Mouse (Mus musculus) forebrain, embryonic 14.5 days (tissue): ENCODE results near the gene Fzd10. TPM values are rescaled to one million over a fixed set of nuclear protein-coding genes. Genes with fewer than 3 reads are reported as not detected.

ENCODE experiments used
- ATAC-seq: fragments of 200-750 bp; cut with Nextera tagmentation; 2 replicates; pipeline ENCODE4 v1.8.0; 2017; ENCODE audit warnings: mild to moderate bottlenecking, moderate library complexity
- DNase-seq: peaks from one replicate; pipeline ENCODE4 v3.0.0-alpha.2; 2015; ENCODE audit warnings: low spot score
- H3K27ac ChIP-seq: fragments of 300-500 bp; sonication (generic); 2 replicates; pipeline ENCODE4 v1.5.1; 2014; ENCODE audit warnings: low read depth, mild to moderate bottlenecking, control low read depth, low read length, moderate library complexity
- H3K27me3 ChIP-seq: fragments of 300-500 bp; sonication (generic); replicated peaks from 2 replicates; pipeline ENCODE4 v1.6.1; 2014; ENCODE audit warnings: low read length, control low read depth, mixed read lengths; ENCODE audit not compliant: control insufficient read depth, insufficient read depth
- H3K36me3 ChIP-seq: fragments of 300-500 bp; sonication (generic); 2 replicates; pipeline ENCODE4 v1.6.1; 2014; ENCODE audit warnings: low read length, control low read depth; ENCODE audit not compliant: control insufficient read depth, insufficient read depth
- H3K4me1 ChIP-seq: fragments of 300-500 bp; sonication (generic); 2 replicates; pipeline ENCODE4 v1.6.1; 2014; ENCODE audit warnings: antibody characterized with exemption, low read length, control low read depth; ENCODE audit not compliant: control insufficient read depth, insufficient read depth
- H3K4me2 ChIP-seq: fragments of 300-500 bp; sonication (generic); 2 replicates; pipeline ENCODE4 v1.6.1; 2014; ENCODE audit warnings: mild to moderate bottlenecking, control low read depth, low read length
- H3K4me3 ChIP-seq: fragments of 300-500 bp; sonication (generic); 2 replicates; pipeline ENCODE4 v1.5.1; 2014; ENCODE audit warnings: low read depth, low read length, control low read depth
- H3K9ac ChIP-seq: fragments of 300-500 bp; sonication (generic); 2 replicates; pipeline ENCODE4 v1.6.1; 2014; ENCODE audit warnings: mild to moderate bottlenecking, low read length, control low read depth, moderate library complexity
- H3K9me3 ChIP-seq: fragments of 300-500 bp; sonication (generic); replicated peaks from 2 replicates; pipeline ENCODE4 v1.6.1; 2016; ENCODE audit warnings: low read length, control low read depth, mixed read lengths; ENCODE audit not compliant: control insufficient read depth
- WGBS: fragments of 180-500 bp; shearing (Covaris S2); extraction: QIAGEN DNeasy Blood & Tissue Kit; methylation state at CpG from one replicate; pipeline ENCODE4 v1.1.7; 2014; 5-methylcytosine and 5-hydroxymethylcytosine counted together
- polyA plus RNA-seq: library from polyadenylated mRNA; unstranded; fragments of >200 nt; fragmentation: Nextera tagmentation; extraction: Ambion mirVana; gene quantifications from 2 replicates; pipeline ENCODE4 v1.2.1, GENCODE M21; 2014

Gene Fzd10
- polyA plus RNA-seq, 1 experiment from 2014 or later, result 2.3 TPM

- no peaks in the 10 kb centered on the region for H3K9me3 ChIP-seq
- H3K36me3 ChIP-seq, result no peaks in the 10 kb centered on the region
- no peaks in the 10 kb centered on the region for H3K4me1 ChIP-seq
- H3K4me2 ChIP-seq, result no peak overlapping the region
- DNase-seq (no peak), ATAC-seq (no peak)
- H3K4me3 ChIP-seq, result no peak overlapping the region
- no peaks in the 10 kb centered on the region for H3K27me3 ChIP-seq
- H3K27ac ChIP-seq, result no peak overlapping the region
- 79% methylated on average over 10 of the region's 10 CpGs for WGBS
- H3K9ac ChIP-seq, result no peak overlapping the region
These were observed 46.6 kb downstream of the Fzd10 start for GRCm38 (mm10) chr5:128647221-128647730.

- no peak overlapping the region for H3K4me3 ChIP-seq
- H3K27ac ChIP-seq, result no peak overlapping the region
- ATAC-seq (no peak), DNase-seq (no peak)
- H3K4me1 ChIP-seq, result no peaks in the 10 kb centered on the region
- no peaks in the 10 kb centered on the region for H3K9me3 ChIP-seq
- no peak overlapping the region for H3K9ac ChIP-seq
- no peaks in the 10 kb centered on the region for H3K36me3 ChIP-seq
- WGBS, result 88% methylated on average over 11 of the region's 11 CpGs
- no peaks in the 10 kb centered on the region for H3K27me3 ChIP-seq
- H3K4me2 ChIP-seq, result no peak overlapping the region
These were observed 48.8 kb downstream of the Fzd10 start for GRCm38 (mm10) chr5:128649336-128649897.

Other genes starting within 250 kb of the Fzd10 start
- gene Tmem132d, start 167.8 kb upstream of the Fzd10 start, polyA plus RNA-seq, result 0.86 and 1.1 TPM in 2 replicates
- gene Piwil1, start 101.7 kb downstream of the Fzd10 start, polyA plus RNA-seq, result not detected in 2 replicates